Mouse (Mus musculus): Measurements from ENCODE around the gene Wasf1.

Gene Wasf1

DNA sequence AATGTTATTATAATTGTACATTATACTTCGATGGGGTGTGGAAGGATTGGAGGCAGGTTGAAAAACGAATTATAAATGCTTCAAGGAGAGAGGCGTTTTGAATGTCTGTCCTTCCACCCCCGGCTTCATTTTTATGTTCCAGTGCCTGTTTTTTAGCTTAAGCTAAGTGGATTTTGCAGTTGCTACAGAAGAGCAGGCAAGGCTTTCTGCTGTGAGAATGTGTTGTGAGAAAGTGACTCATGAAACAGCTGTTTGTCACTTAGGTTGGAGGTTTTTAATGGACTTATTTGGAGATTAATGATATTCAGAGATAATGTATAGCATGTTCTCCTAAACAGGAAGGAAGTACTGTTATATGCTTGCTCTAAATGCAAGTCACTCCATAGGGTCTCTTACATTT is 5.9 kb downstream of the Wasf1 start:
- DNase-seq (ENCODE audit: low read depth in 1 of 2, low spot score in 2 of 2), result no peak

DNA sequence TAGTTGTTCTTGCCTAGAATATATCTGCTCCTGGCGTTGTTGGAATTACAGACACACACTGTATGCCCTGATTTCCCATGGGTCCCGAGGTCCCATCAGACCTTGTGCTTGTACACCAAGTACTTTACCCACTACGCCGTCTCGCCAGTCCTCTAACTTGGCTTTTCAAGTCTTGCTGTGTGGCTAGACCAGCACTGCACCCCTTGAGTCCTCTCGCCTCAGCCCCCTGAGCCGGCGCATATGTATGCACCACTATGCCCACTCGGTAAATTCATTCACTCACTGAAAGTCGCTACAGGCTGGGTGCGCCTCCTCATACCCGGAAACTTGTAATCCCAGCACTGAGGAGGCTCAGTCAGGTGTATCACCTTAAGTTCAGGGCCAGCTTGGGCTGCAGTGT is 12.5 kb downstream of the Wasf1 start:
- no peak for DNase-seq (ENCODE audit: low read depth in 1 of 2, low spot score in 2 of 2)

DNA sequence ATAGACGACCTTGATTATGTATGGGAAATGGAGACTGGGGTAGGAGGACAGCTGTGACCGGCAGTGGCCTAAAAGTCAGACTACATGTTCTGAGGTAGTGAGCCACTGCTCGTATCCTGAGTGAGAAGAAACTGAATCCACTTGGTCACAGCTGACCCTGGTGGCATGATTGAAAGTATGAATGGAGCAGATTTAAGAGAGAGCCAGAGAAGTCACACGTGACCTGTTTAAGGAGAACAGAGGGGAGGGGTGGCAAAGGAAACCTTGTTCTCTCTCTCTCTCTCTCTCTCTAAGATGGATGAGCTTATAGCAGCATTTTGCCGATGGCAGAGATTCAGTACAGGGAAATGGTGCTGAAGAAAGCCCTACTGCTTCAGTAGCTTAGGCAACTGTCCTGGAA is 13.4 kb downstream of the Wasf1 start:
- DNase-seq (ENCODE audit: low read depth in 1 of 2, low spot score in 2 of 2), result no peak

DNA sequence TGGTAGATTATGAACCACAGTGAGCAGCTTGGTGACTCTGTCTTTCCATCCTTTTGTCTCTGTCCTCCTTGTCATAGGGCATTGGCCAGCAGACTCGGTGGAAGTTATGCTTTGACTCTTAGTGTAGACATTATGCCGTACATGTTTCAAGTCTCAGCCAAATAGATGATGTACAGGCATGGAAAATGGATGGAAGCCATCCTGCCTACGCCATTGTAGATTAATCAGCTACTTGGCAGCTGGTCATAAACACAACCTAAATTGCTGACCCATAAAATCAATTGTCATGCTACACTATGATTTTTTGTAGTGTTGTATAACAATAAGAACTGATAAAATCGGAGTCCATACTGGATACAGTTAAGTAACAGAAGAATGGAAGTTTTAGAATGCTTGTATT is 18.5 kb downstream of the Wasf1 start:
- DNase-seq (ENCODE audit: low read depth in 1 of 2, low spot score in 2 of 2), result no peak

DNA sequence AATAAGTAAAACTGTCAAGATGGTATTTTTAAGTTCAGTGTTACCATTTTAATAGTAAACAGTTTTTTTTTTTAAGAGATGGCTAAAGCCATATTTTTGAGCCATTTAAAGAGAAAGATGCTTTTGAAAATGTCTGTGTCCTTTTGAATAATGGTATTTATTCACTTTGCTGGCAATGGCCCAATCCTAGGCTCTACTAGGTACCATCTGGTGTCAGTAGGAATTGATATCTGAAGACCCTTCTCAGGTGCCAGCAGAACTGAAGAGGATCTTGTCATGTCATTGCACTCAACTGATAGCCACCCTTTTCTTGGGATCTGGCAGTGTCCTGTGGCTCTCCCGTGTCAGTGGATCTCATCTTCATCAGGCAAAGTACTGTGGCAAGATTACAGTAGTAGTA is 22.9 kb downstream of the Wasf1 start:
- DNase-seq (ENCODE audit: low read depth in 1 of 2, low spot score in 2 of 2), result no peak

DNA sequence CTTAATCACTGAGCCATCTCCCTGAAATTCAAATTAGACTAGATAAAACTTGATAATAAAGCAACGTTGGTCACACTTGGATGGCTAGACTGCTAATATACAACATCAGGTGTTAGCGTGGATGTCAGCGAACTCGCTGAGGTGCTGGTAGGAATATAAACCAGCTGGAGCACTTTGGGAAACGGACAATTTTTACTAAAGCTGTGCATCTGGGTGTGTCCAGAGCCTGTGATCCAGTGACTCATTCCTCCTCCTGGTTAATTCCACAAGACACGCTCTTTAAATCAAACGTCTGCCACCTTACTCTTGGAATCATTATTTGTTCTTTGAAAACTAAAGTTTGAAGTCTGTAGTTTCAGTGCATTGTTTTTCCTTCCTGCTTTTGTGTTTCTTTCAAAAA is 23.5 kb downstream of the Wasf1 start:
- DNase-seq (ENCODE audit: low read depth in 1 of 2, low spot score in 2 of 2), result no peak

DNA sequence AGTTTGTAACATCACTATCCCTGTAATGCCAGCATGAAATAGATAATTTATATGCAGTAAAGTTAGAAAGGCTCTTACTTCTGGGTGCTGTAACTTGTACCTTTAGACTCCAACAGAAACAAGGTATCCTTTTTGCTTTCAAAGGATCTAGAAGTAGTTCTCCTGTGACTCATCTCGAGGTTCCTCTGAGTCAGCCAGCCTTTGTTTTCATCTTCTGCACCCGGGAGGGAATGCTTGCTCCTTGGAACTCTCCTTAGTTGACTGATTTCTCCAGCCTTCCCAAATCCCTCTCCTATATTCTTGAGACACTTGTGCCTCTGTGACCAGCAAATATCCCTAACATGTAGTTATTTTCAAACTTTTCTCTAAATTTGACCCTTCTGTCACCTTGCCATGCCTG is 25.3 kb downstream of the Wasf1 start:
- DNase-seq (ENCODE audit: low read depth in 1 of 2, low spot score in 2 of 2), result no peak

DNA sequence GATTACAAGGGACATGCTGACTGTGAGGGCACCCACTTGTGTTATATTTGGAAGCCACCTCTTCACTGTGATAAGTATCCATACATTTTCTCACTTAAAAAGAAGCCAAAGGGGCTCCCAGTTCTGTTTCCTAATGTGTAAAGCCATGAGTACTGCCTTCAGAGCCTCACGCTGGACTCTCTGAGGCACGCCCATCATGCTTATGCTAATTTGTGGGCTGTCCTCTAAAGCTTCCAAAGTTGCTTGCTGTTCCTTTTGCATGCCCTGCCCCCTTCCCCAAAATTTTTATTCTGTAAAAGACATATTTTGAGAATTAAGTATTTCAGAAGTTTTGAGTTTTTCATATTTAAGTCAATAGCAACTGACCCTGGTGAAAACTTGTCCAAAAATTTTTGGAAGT is 27.5 kb downstream of the Wasf1 start:
- DNase-seq (ENCODE audit: low read depth in 1 of 2, low spot score in 2 of 2), result no peak

DNA sequence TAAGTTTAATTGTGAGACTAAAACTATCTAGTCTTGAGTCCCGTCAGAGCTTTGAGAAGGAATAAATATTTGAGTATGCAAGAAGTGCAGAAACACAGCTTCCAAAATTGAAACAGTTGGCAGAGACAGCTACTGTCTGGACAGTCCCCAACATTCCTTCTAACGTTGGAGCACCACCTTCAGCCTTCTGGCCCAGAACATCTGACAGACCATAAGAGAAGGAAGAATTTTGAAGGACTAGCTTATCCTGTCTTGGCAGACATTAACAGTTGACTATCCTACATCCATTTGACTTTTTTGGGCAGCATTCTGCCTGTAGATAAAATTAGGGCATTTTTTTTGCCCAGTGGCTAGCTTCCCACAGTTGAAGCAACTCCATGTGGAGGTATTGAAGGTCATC is 32.0 kb downstream of the Wasf1 start:
- no peak for DNase-seq (ENCODE audit: low read depth in 1 of 2, low spot score in 2 of 2)

DNA sequence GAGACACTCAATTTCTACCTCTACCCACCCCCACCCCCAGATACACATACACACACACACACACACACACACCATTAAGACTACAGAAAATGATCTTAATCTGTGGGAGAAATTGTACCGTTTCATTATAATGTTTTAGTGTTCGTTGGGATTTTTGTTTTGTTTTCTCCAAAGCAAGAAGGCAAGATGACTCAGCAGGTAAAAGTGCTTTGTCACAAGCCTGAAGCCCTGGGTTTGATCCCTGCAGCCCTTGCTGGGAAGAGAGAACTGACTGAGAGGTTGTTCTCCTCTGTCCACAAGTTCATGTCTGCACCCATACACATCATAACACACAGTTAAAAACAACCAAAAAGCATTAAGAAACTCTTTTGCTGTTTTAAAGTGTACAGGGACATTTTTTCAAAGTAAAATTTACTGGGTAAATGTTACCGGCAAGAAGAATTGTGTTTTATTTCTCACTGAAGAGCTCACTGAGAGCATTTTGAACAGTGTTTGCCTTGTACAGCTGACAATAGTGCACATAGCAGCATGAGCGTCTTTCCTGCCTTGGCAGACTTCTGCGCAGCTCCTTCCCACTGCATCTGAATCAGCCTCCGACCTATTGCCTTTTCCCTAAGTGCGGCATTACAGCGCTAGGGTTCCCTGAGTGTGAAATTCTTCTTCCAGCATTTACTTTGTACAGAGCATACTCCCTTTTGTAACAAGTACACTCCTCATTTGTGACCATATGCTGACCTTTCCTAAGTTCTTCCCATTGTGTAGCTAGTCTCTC is 35.6 kb downstream of the Wasf1 start:
- no peak for DNase-seq (ENCODE audit: low read depth in 1 of 2, low spot score in 2 of 2)

DNA sequence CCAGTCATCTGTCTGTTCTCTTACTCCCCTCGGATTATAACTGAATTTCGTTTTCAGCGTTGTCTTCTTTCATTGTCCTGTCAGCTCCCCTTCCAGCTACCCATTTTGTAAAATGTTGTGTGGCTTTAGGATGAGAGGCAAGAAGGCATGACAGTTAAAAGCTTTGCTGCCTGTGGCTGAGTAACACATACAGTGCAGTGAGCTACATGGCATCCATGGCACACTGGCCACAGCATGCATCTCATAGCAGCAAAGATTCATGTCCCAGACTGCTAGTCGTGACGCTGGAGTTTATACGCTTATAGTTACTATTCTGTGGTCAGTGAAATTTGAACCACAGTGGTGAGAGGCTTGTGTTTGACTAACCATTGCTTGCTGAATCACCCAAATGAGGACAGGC is 36.2 kb downstream of the Wasf1 start:
- no peak for DNase-seq (ENCODE audit: low read depth in 1 of 2, low spot score in 2 of 2)

DNA sequence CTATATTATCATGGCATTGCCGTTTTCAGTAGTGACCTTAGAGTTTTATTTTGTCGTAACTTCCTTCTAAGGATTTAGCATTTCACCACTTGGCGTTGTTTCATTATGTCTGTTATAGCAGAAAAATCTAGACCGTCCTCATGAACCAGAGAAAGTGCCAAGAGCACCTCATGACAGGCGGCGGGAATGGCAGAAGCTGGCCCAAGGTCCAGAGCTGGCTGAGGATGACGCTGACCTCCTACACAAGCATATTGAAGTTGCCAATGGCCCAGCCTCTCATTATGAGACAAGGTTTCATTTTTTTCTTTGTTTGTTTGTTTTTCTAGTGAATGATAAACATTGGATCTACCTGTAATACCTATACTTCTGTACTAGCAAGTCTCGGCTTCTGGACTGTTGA is 49.7 kb downstream of the Wasf1 start:
- DNase-seq (ENCODE audit: low read depth in 1 of 2, low spot score in 2 of 2), result no peak

DNA sequence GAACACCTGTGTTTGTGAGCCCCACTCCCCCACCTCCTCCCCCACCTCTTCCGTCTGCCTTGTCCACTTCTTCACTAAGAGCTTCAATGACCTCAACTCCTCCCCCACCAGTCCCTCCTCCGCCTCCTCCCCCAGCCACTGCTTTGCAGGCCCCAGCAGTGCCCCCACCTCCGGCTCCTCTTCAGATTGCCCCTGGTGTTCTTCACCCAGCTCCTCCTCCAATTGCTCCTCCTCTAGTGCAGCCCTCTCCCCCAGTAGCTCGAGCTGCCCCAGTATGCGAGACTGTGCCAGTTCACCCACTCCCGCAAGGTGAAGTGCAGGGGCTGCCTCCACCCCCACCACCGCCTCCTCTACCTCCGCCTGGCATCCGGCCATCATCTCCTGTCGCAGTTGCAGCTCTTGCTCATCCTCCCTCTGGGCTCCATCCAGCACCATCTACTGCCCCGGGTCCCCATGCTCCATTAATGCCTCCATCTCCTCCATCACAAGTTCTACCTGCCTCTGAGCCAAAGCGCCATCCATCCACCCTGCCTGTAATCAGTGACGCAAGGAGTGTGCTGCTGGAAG is 53.0 kb downstream of the Wasf1 start:
- no peak for DNase-seq (ENCODE audit: low read depth in 1 of 2, low spot score in 2 of 2)

DNA sequence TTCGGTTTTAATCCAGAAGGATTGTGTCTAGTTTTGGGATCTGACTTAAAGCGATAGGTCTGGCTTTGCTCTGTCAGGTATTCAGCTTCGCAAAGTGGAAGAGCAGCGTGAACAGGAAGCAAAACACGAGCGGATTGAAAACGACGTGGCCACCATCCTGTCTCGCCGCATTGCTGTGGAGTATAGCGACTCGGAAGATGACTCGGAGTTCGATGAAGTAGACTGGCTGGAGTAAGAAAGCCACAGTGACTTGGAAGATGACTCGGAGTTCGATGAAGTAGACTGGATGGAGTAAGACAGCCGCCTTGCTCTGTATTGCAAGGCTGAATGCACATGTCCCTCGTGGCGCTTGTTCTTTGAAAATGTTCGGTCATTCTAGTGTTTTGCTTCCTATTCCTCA is 54.3 kb downstream of the Wasf1 start:
- DNase-seq (ENCODE audit: low read depth in 1 of 2, low spot score in 2 of 2), result no peak

DNA sequence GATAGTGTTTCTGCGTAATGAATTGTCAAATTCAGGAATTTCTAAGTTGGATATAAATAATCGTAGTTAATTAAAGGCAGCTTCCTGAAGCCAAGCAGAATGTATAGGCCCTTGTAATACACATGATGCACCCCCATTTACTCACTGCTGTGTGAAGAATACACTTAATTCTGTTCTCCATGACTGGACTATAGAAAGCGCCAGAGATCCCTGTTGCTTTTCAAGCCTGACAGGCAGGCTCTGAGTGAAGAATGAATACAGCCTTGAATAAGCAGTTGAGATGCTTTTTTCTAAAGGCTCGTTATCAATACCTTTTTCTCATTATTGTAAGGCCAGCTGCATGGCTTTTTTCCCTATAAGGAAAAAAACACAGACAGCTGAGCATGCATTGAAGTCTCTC is 59.4 kb downstream of the Wasf1 start:
- no peak for DNase-seq (ENCODE audit: low read depth in 1 of 2, low spot score in 2 of 2)

DNA sequence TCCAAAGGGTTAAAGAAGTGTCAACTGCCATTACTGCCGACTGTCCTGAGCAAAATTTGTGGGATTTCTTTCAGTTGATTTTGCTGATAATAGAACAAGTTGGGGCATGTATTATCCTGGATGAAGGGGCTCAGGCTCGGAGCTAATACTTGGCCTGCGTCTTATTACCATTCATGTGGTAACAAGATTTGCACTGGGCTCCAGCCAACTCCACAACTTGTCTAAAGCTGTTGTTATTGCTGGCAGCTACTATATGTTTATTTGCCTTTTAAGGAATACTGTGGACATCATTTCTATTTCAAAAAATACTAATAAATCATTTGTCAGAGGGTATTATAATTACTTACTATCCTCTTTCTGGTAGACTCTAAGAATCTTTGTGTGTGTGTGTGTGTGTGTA is 66.9 kb downstream of the Wasf1 start:
- no peak for DNase-seq (ENCODE audit: low read depth in 1 of 2, low spot score in 2 of 2)

DNA sequence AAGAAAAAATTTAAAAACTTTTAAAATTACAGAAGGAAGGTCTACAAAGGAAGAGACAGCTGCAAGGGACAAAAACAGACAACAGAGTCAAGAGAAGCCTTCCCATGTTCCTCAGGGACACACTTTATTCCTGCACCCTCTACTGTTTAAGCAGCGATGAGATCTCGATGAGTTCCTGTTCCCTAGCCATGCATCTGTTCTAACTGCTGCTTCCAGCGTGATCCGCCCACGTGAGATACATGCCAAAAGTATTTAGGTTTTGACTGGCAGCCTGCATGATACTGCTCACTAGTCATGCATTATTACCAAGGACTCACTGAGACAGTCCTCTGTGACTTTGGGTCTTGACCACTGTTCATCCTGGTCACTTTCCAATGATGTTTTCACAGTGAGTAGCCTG is 72.9 kb downstream of the Wasf1 start:
- DNase-seq (ENCODE audit: low read depth in 1 of 2, low spot score in 2 of 2), result no peak

DNA sequence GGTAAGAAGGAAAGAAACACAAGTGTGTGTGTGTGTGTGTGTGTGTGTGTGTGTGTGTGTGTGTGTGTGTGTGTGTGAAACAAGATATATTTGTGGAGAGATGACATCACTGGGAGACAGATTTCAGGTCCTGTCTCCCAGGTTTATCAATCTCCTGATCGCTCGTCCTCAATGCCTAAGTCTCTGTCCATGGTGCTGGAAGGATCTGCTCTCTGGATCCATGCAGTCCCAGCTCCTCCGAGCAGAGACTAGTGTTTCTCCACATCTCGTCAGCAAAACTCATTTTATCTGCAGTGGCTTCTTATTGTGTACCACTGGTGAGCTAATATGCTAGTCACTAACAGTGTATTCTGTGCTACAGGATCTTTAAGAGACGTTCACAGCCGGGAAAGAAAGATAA is 78.1 kb downstream of the Wasf1 start:
- DNase-seq (ENCODE audit: low read depth in 1 of 2, low spot score in 2 of 2), result no peak

DNA sequence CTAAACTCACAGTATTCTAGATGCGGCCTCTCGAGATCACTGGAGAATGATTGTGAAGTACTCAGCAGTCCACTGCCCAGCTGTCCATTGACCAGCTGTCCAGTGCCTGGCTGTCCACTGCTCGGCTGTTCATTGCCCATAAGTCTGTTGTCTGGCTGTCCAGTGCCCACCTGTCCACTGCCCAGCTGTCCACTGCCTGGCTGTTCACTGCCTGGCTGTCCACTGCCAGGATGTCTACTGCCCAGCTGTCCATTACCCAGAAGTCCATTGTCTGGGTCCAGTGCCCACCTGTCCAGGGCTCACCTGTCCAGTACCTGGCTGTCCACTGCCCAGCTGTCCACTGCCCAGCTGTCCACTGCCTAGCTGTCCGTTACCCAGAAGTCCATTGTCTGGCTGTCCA is 78.7 kb downstream of the Wasf1 start:
- DNase-seq (ENCODE audit: low read depth in 1 of 2, low spot score in 2 of 2), result no peak

DNA sequence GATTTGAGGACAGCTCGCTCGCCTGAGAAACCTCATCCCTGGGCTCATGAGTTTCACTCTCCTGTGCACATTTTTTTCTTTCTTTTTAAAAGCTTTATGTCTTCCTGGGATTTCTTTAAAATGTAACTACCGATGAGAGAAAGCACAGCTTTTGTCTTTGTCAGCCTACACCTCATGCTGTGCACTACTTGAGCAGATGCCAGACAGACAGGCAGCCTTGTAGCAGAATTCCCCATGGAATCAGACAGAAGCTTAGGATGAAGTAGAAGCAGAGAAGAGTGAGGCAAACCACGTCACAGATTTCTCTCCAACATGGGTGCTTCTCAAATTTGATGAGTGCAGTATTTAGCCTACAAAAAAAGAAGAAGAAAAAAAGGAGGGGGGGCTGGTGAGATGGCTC is 81.3 kb downstream of the Wasf1 start:
- DNase-seq (ENCODE audit: low read depth in 1 of 2, low spot score in 2 of 2), result no peak

DNA sequence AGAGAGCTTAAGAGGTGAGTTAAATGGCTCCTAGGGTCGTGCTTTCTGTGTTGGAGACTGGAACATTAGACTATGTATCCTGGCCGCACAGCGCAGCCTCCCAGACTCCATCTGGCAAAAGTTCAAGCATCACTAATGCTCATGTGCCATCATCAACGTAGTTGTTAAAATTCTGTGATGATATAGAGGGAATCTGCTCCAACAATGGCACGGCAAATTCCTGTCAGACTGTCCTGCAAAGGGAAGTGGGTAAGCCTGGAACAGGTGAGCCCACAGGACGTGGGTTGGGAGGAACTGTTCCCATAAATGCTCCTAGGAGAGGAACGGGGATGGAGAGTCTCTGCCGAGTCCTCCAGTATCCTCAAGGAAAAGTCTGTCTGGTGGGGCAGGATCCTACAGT is 85.3 kb downstream of the Wasf1 start:
- DNase-seq (ENCODE audit: low read depth in 1 of 2, low spot score in 2 of 2), result no peak

DNA sequence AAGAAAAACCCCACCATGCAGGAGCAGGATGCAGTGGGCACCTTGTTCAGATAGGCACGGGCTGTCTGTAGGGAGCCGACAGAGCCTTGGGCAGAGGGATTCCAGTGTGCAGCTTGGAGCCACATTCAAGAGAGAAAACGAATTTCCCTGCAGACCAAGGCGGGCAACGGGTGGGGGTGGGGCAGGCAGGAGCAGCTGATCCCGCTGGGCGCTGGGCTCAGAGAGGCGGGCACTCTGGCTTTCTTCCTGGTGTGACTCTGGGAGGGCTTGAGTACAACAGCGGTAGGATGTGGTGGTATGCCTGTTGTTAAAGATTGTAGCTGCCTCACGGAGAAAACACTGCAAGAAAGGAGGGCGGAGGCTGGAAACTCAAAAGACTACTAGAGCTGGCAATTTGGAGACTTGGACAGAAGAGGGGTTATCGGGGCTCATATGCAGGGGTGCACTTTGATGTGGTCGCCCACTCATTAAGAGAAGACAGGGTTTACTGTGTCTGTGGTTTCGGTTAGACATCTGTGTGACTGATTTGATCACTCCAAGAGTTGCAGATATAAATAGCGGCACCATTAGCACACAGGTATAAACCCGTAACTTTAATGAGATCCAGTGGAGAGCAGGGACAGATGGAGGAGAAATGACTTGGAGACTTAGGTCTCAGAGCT is 86.2 kb downstream of the Wasf1 start:
- DNase-seq (ENCODE audit: low read depth in 1 of 2, low spot score in 2 of 2), result no peak

All from monocyte, adult 2 months (primary cell).